Mouse (Mus musculus): ENCODE results near the gene Rab14.

DNA sequence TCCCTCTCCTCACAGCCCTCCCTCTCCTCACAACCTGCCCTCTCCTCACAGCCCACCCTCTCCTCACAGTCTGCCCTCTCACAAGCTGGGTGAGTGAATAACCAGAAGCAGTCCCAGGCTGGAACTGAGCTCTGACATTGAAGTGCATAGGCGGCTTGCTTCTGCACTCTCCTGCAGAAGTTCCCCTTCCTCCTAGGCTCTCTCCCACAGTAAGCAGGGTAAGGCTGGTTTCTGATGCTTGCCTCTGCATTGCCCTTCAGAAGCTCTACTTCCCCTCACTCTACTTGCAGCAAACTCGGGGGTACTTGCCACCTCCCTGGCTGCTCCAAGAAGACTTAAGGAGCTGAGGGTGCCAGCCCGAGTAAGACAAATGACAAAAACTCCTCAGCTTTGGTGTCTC lies 43.3 kb upstream of the Rab14 start:
- TF ChIP-seq CTCF (IDR thresholded peaks at IDR 0.05): no peak
- no peak for TF ChIP-seq EP300 (IDR thresholded peaks at IDR 0.05)

All from lung, postnatal 0 days (tissue).